ENCODE assay signal across 8 mouse cellular contexts in genomic region chr8:4213210-4214005, GRCm38 (mm10). TPM values are rescaled to one million over a fixed set of nuclear protein-coding genes. Genes with fewer than 3 reads are reported as not detected.
DNase-seq lines count a peak whose midpoint lies in the region; ATAC-seq and TF ChIP-seq lines count a peak whose summit lies in the region.

No protein-coding gene starts in this region.

- no peak for TF ChIP-seq POLR2A in bone marrow macrophage, adult 2 months (IDR thresholded peaks at IDR 0.05; ENCODE audit: borderline replicate concordance, low read depth, low read length)

- no peaks in the 10 kb centered on the region for H3K36me3 ChIP-seq in heart, embryonic 11.5 days (ENCODE audit: control insufficient read depth, insufficient read depth, low read length)
- H3K36me3 ChIP-seq in lung, embryonic 16.5 days (ENCODE audit: control insufficient read depth, insufficient read depth, low read length), result peaks cover 6% of the 10 kb centered on the region; the same call in 1 of the 2 replicates
- peaks cover 15% of the 10 kb centered on the region for H3K36me3 ChIP-seq in neural tube, embryonic 15.5 days

- no peaks in the 10 kb centered on the region for H3K9me3 ChIP-seq in heart, embryonic 11.5 days (replicated peaks; ENCODE audit: control insufficient read depth, low read length)
- H3K9me3 ChIP-seq in lung, embryonic 16.5 days (ENCODE audit: control insufficient read depth, low read length), result no peaks in the 10 kb centered on the region; the same call in 1 of the 2 replicates
- 0 out of 2 replicates have a peak, but pooled peaks cover 3% of the 10 kb centered on the region for H3K9me3 ChIP-seq in neural tube, embryonic 15.5 days (replicated peaks)

- no peak for TF ChIP-seq CTCF in gastrocnemius, adult 2 months (IDR thresholded peaks at IDR 0.05)
- no peak for TF ChIP-seq CTCF in bone marrow macrophage, adult 2 months (IDR thresholded peaks at IDR 0.05; ENCODE audit: low read depth, low read length)

- DNase-seq in gastrocnemius, adult 2 months, result peak; percentile 56
- DNase-seq in gastrocnemius, adult 8-10 months (ENCODE audit: low spot score in 2 of 2), result no peak
- DNase-seq in kidney, adult 8-10 months, result peak; percentile 26 to 34
- no peak for DNase-seq in frontal cortex, postnatal 25 days (ENCODE audit: low spot score in 2 of 2)

- H3K27me3 ChIP-seq in heart, embryonic 11.5 days (ENCODE audit: control insufficient read depth, insufficient read depth, low read length), result peaks cover 64% of the 10 kb centered on the region
- H3K27me3 ChIP-seq in lung, embryonic 16.5 days (ENCODE audit: control insufficient read depth, insufficient read depth, low read depth, low read length), result peaks cover 23% of the 10 kb centered on the region
- H3K27me3 ChIP-seq in neural tube, embryonic 15.5 days (replicated peaks), result no peaks in the 10 kb centered on the region

- H3K27ac ChIP-seq in gastrocnemius, adult 2 months, result no peak overlapping the region
- H3K27ac ChIP-seq in bone marrow macrophage, adult 2 months (ENCODE audit: insufficient read depth, low read depth, low read length), result no peak overlapping the region; the same call in 1 of the 2 replicates
- no peak overlapping the region for H3K27ac ChIP-seq in heart, embryonic 11.5 days (ENCODE audit: low read depth, low read length)
- H3K27ac ChIP-seq in lung, embryonic 16.5 days (ENCODE audit: low read length), result peak overlapping the region; percentile 90
- H3K27ac ChIP-seq in neural tube, embryonic 15.5 days (replicated peaks), result peak overlapping the region; percentile 72

- H3K9ac ChIP-seq in heart, embryonic 11.5 days (ENCODE audit: low read depth, low read length), result peak overlapping the region; percentile 28; the same call in 1 of the 2 replicates
- H3K9ac ChIP-seq in lung, embryonic 16.5 days (ENCODE audit: low read length), result peak overlapping the region; percentile 64
- peak overlapping the region; percentile 56 for H3K9ac ChIP-seq in neural tube, embryonic 15.5 days (replicated peaks)

- peak; percentile 55 for ATAC-seq in heart, embryonic 11.5 days (replicated peaks; ENCODE audit: insufficient number of reproducible peaks, low FRiP score, low TSS enrichment)
- ATAC-seq in lung, embryonic 16.5 days (ENCODE audit: low read depth), result peak; percentile 80
- ATAC-seq in neural tube, embryonic 15.5 days (ENCODE audit: low FRiP score), result peak; percentile 17

- H3K4me1 ChIP-seq in bone marrow macrophage, adult 2 months (ENCODE audit: control insufficient read depth, insufficient read depth, low read length), result peaks cover 7% of the 10 kb centered on the region; the same call in 1 of the 2 replicates
- H3K4me1 ChIP-seq in heart, embryonic 11.5 days (ENCODE audit: control insufficient read depth, insufficient read depth, low read length), result peaks cover 9% of the 10 kb centered on the region; the same call in 1 of the 2 replicates
- peaks cover 15% of the 10 kb centered on the region for H3K4me1 ChIP-seq in lung, embryonic 16.5 days (replicated peaks; ENCODE audit: control insufficient read depth, insufficient read depth, low read length)
- peaks cover 59% of the 10 kb centered on the region for H3K4me1 ChIP-seq in neural tube, embryonic 15.5 days

- WGBS in heart, embryonic 11.5 days (ENCODE audit: insufficient replicate concordance), result 4% methylated on average over 18 of the region's 18 CpGs
- 2% methylated on average over 18 of the region's 18 CpGs for WGBS in lung, embryonic 16.5 days
- 4% methylated on average over 18 of the region's 18 CpGs for WGBS in neural tube, embryonic 15.5 days

- peak overlapping the region; percentile 78 for H3K4me2 ChIP-seq in heart, embryonic 11.5 days
- H3K4me2 ChIP-seq in lung, embryonic 16.5 days (ENCODE audit: low read depth, low read length), result peak overlapping the region; percentile 96
- peak overlapping the region; percentile 96 for H3K4me2 ChIP-seq in neural tube, embryonic 15.5 days

- intact Hi-C loops in gastrocnemius, adult 2 months (cut with DNase I), result no loop called here

- peak overlapping the region; percentile 72 for H3K4me3 ChIP-seq in gastrocnemius, adult 2 months
- peak overlapping the region; percentile 54 for H3K4me3 ChIP-seq in bone marrow macrophage, adult 2 months (ENCODE audit: insufficient read depth, low read length)
- H3K4me3 ChIP-seq in heart, embryonic 11.5 days (ENCODE audit: low read depth, low read length), result peak overlapping the region; percentile 38
- peak overlapping the region; percentile 58 for H3K4me3 ChIP-seq in lung, embryonic 16.5 days (ENCODE audit: low read length)
- peak overlapping the region; percentile 75 for H3K4me3 ChIP-seq in neural tube, embryonic 15.5 days (replicated peaks)

RNA-seq across cellular contexts. Expression of gene Prr36, which starts 3.9 kb away (rescaled TPM):
- not detected for total RNA-seq in gastrocnemius, adult 2 months (2021)
- total RNA-seq in gastrocnemius, adult 8-10 months (2022), result not detected
- polyA plus RNA-seq in bone marrow macrophage, adult 2 months (2012; ENCODE audit: insufficient read depth, insufficient read length, missing spikeins), result not detected in 2 replicates
- polyA plus RNA-seq in heart, embryonic 11.5 days (2014; fragmentation: Nextera tagmentation; extraction: Ambion mirVana), result 0.35 and 0.63 TPM in 2 replicates
- polyA plus RNA-seq in lung, embryonic 16.5 days (2015; fragmentation: Nextera tagmentation; extraction: Ambion mirVana), result 4.4 and 4.5 TPM in 2 replicates
- 36.2 and 37.5 TPM in 2 replicates for polyA plus RNA-seq in neural tube, embryonic 15.5 days (2015; fragmentation: Nextera tagmentation; extraction: Ambion mirVana)

RNA-seq across cellular contexts. Expression of gene Lrrc8e, which starts 13.2 kb away (rescaled TPM):
- not detected for total RNA-seq in gastrocnemius, adult 2 months (2021)
- total RNA-seq in gastrocnemius, adult 8-10 months (2022), result under 1 TPM in 1 of 4 experiments, not detected in 3; 0.08 TPM
- not detected in 2 replicates for polyA plus RNA-seq in bone marrow macrophage, adult 2 months (2012; ENCODE audit: insufficient read depth, insufficient read length, missing spikeins)
- 0.06 TPM in 1 of 2 replicates, not detected in the other for polyA plus RNA-seq in heart, embryonic 11.5 days (2014; fragmentation: Nextera tagmentation; extraction: Ambion mirVana)
- 6.0 and 6.7 TPM in 2 replicates for polyA plus RNA-seq in lung, embryonic 16.5 days (2015; fragmentation: Nextera tagmentation; extraction: Ambion mirVana)
- polyA plus RNA-seq in neural tube, embryonic 15.5 days (2015; fragmentation: Nextera tagmentation; extraction: Ambion mirVana), result 0.57 TPM in 1 of 2 replicates, not detected in the other

RNA-seq across cellular contexts. Expression of gene Map2k7, which starts 25.1 kb away (rescaled TPM):
- 10 to 100 TPM; 86.2 to 96.6 TPM for total RNA-seq in gastrocnemius, adult 2 months (2021)
- total RNA-seq in gastrocnemius, adult 8-10 months (2022), result 10 to 100 TPM; 73.5 to 86.8 (median 77.5) TPM
- 75.4 and 77.0 TPM in 2 replicates for polyA plus RNA-seq in bone marrow macrophage, adult 2 months (2012; ENCODE audit: insufficient read depth, insufficient read length, missing spikeins)
- polyA plus RNA-seq in heart, embryonic 11.5 days (2014; fragmentation: Nextera tagmentation; extraction: Ambion mirVana), result 12.5 and 14.4 TPM in 2 replicates
- polyA plus RNA-seq in lung, embryonic 16.5 days (2015; fragmentation: Nextera tagmentation; extraction: Ambion mirVana), result 26.8 and 29.1 TPM in 2 replicates
- 26.9 and 30.6 TPM in 2 replicates for polyA plus RNA-seq in neural tube, embryonic 15.5 days (2015; fragmentation: Nextera tagmentation; extraction: Ambion mirVana)

RNA-seq across cellular contexts. Expression of gene Gm49320, which starts 25.3 kb away (rescaled TPM):
- total RNA-seq in gastrocnemius, adult 2 months (2021), result not detected
- total RNA-seq in gastrocnemius, adult 8-10 months (2022), result not detected
- polyA plus RNA-seq in bone marrow macrophage, adult 2 months (2012; ENCODE audit: insufficient read depth, insufficient read length, missing spikeins), result not detected in 2 replicates
- 0.07 TPM in 1 of 2 replicates, not detected in the other for polyA plus RNA-seq in heart, embryonic 11.5 days (2014; fragmentation: Nextera tagmentation; extraction: Ambion mirVana)
- 1.1 and 1.6 TPM in 2 replicates for polyA plus RNA-seq in lung, embryonic 16.5 days (2015; fragmentation: Nextera tagmentation; extraction: Ambion mirVana)
- polyA plus RNA-seq in neural tube, embryonic 15.5 days (2015; fragmentation: Nextera tagmentation; extraction: Ambion mirVana), result 1.1 and 1.3 TPM in 2 replicates

RNA-seq across cellular contexts. Expression of gene Tgfbr3l, which starts 34.6 kb away (rescaled TPM):
- total RNA-seq in gastrocnemius, adult 2 months (2021), result 1 to 10 TPM; 1.9 to 3.3 TPM
- 1 to 10 TPM in 3 of 4 experiments, under 1 TPM in 1; 0.82 to 3.6 (median 1.7) TPM for total RNA-seq in gastrocnemius, adult 8-10 months (2022)
- polyA plus RNA-seq in bone marrow macrophage, adult 2 months (2012; ENCODE audit: insufficient read depth, insufficient read length, missing spikeins), result 3.6 and 4.4 TPM in 2 replicates
- 2.5 and 2.9 TPM in 2 replicates for polyA plus RNA-seq in heart, embryonic 11.5 days (2014; fragmentation: Nextera tagmentation; extraction: Ambion mirVana)
- 3.4 and 4.2 TPM in 2 replicates for polyA plus RNA-seq in lung, embryonic 16.5 days (2015; fragmentation: Nextera tagmentation; extraction: Ambion mirVana)
- polyA plus RNA-seq in neural tube, embryonic 15.5 days (2015; fragmentation: Nextera tagmentation; extraction: Ambion mirVana), result 3.2 and 3.4 TPM in 2 replicates

Comparison
In these comparisons a context has a peak if more than half of its experiments do, and no peak if none do; other contexts are left out.
1. DNase-seq: peak in gastrocnemius, adult 2 months (single experiment) and kidney, adult 8-10 months (2 of 2); none in gastrocnemius, adult 8-10 months (0 of 2) and frontal cortex, postnatal 25 days (0 of 2).
2. H3K27ac ChIP-seq: peak in lung, embryonic 16.5 days (single experiment) and neural tube, embryonic 15.5 days (single experiment); none in gastrocnemius, adult 2 months (single experiment), bone marrow macrophage, adult 2 months (single experiment) and heart, embryonic 11.5 days (single experiment).
3. ATAC-seq: peak in every context shown above with its lines; median percentile 80 in lung, embryonic 16.5 days; 55 in heart, embryonic 11.5 days; 17 in neural tube, embryonic 15.5 days.
4. Peak in every context shown above with its lines, with median percentiles within 50 percentile points of each other: H3K4me3 ChIP-seq, H3K4me2 ChIP-seq and H3K9ac ChIP-seq.